In genomic region chr2:106968320-106968719, GRCm38 (mm10) we compare ENCODE assay signal across 19 mouse cellular contexts. TPM values are rescaled to one million over a fixed set of nuclear protein-coding genes. Genes with fewer than 3 reads are reported as not detected.
DNase-seq lines count a peak whose midpoint lies in the region; ATAC-seq lines count a peak whose summit lies in the region.
"Had no signal": no experiment of that assay in that cellular context is flagged by ENCODE, and none has a peak within 500 bp of the region (broad histone marks: within the 10 kb centered on the region; RNA-seq: fewer than 3 reads in every experiment).

No protein-coding gene starts in this region.

- no peak for ATAC-seq in midbrain, embryonic 11.5 days (ENCODE audit: low FRiP score)
- no peak for ATAC-seq in midbrain, embryonic 14.5 days (ENCODE audit: low FRiP score, low TSS enrichment)
- ATAC-seq: CD4-positive, CD25-positive, alpha-beta regulatory T cell, adult 4 months; inflammation-experienced regulatory T-cells, adult 6 months had no signal

- DNase-seq in adrenal gland, postnatal 25 days, result peak; percentile 12
- no peak for DNase-seq in adrenal gland, adult 2 months
- DNase-seq in heart, adult 11 months, result peak; percentile 73
- DNase-seq in heart, postnatal 14 days, result no peak
- DNase-seq in midbrain, embryonic 11.5 days (ENCODE audit: low spot score, missing footprints), result peak; percentile 31
- no peak for DNase-seq in midbrain, embryonic 14.5 days
- DNase-seq in cerebellum, postnatal 36 days, result peak; percentile 36 to 46
- no peak for DNase-seq in gastrocnemius, postnatal 4 days (ENCODE audit: low spot score in 2 of 2)
- DNase-seq: gastrocnemius, postnatal 14 days; kidney, adult 8-10 months; kidney, postnatal 4 days; liver, embryonic 13.5 days; thymus, postnatal 25 days had no signal

- H3K36me3 ChIP-seq in midbrain, embryonic 11.5 days (ENCODE audit: control insufficient read depth, insufficient read depth, low read length), result peaks cover 16% of the 10 kb centered on the region; the same call in 1 of the 2 replicates
- peaks cover 47% of the 10 kb centered on the region for H3K36me3 ChIP-seq in midbrain, embryonic 14.5 days (ENCODE audit: control insufficient read depth, insufficient read depth, low read length)

- no peaks in the 10 kb centered on the region for H3K9me3 ChIP-seq in midbrain, embryonic 11.5 days (ENCODE audit: control insufficient read depth, low read length)
- H3K9me3 ChIP-seq in midbrain, embryonic 14.5 days (ENCODE audit: control insufficient read depth, low read length), result no peaks in the 10 kb centered on the region
- H3K9me3 ChIP-seq: G1E; liver, embryonic 13.5 days; lung, embryonic 15.5 days; midbrain, embryonic 12.5 days had no signal

- no peak overlapping the region for H3K9ac ChIP-seq in midbrain, embryonic 11.5 days (ENCODE audit: low read length)
- no peak overlapping the region for H3K9ac ChIP-seq in midbrain, embryonic 14.5 days (replicated peaks; ENCODE audit: low read length)
- H3K9ac ChIP-seq: liver, embryonic 13.5 days; lung, embryonic 15.5 days; midbrain, embryonic 12.5 days had no signal

- H3K27me3 ChIP-seq in midbrain, embryonic 11.5 days (ENCODE audit: control insufficient read depth, insufficient read depth, low read length), result no peaks in the 10 kb centered on the region
- no peaks in the 10 kb centered on the region for H3K27me3 ChIP-seq in midbrain, embryonic 14.5 days (ENCODE audit: control insufficient read depth, insufficient read depth, low read length)
- H3K27me3 ChIP-seq: liver, embryonic 13.5 days; lung, embryonic 15.5 days; midbrain, embryonic 12.5 days had no signal

- no peak overlapping the region for H3K4me2 ChIP-seq in midbrain, embryonic 11.5 days
- H3K4me2 ChIP-seq in midbrain, embryonic 14.5 days (ENCODE audit: low read length), result no peak overlapping the region
- H3K4me2 ChIP-seq: liver, embryonic 13.5 days; lung, embryonic 15.5 days; midbrain, embryonic 12.5 days had no signal

- 93% methylated on average over 6 of the region's 6 CpGs for WGBS in midbrain, embryonic 11.5 days
- WGBS in midbrain, embryonic 14.5 days, result 84% methylated on average over 6 of the region's 6 CpGs

- H3K27ac ChIP-seq in midbrain, embryonic 11.5 days (ENCODE audit: low read depth, low read length), result no peak overlapping the region
- no peak overlapping the region for H3K27ac ChIP-seq in midbrain, embryonic 14.5 days (replicated peaks; ENCODE audit: low read depth, low read length)
- H3K27ac ChIP-seq: liver, embryonic 13.5 days; lung, embryonic 15.5 days; macrophage; midbrain, embryonic 12.5 days had no signal

- no peak overlapping the region for H3K4me3 ChIP-seq in midbrain, embryonic 11.5 days (ENCODE audit: low read depth, low read length)
- no peak overlapping the region for H3K4me3 ChIP-seq in midbrain, embryonic 14.5 days (replicated peaks; ENCODE audit: low read depth, low read length)
- H3K4me3 ChIP-seq: liver, embryonic 13.5 days; lung, embryonic 15.5 days; midbrain, embryonic 12.5 days had no signal

- intact Hi-C loops in heart, postnatal 14 days (cut with DNase I), result no loop called here

- H3K4me1 ChIP-seq in midbrain, embryonic 11.5 days (ENCODE audit: control insufficient read depth, insufficient read depth, low read length), result peaks cover 3% of the 10 kb centered on the region
- H3K4me1 ChIP-seq in midbrain, embryonic 14.5 days (ENCODE audit: control insufficient read depth, insufficient read depth, low read length), result peaks cover 10% of the 10 kb centered on the region

RNA-seq across cellular contexts. Expression of gene Arl14ep, which starts 5.9 kb away (rescaled TPM):
- total RNA-seq in adrenal gland, postnatal 25 days (2021), result 39.8 and 45.5 TPM in 2 replicates
- 10 to 100 TPM; 28.9 to 34.3 TPM for total RNA-seq in adrenal gland, adult 2 months (2021)
- polyA plus RNA-seq in adrenal gland, adult 2 months (2012; rRNA removed), result 1.9 and 2.1 TPM in 2 replicates
- 10 to 100 TPM; 12.5 to 12.7 TPM for total RNA-seq in heart, postnatal 14 days (2021)
- 57.5 and 63.0 TPM in 2 replicates for polyA plus RNA-seq in midbrain, embryonic 11.5 days (2014; fragmentation: Nextera tagmentation; extraction: Ambion mirVana)
- 34.8 and 44.6 TPM in 2 replicates for polyA plus RNA-seq in midbrain, embryonic 14.5 days (2014; fragmentation: Nextera tagmentation; extraction: Ambion mirVana)
- 10 to 100 TPM; 16.5 to 20.6 TPM for total RNA-seq in gastrocnemius, postnatal 4 days (2021)

Comparison
In these comparisons a context has a peak if more than half of its experiments do, and no peak if none do; other contexts are left out.
1. DNase-seq: peak in adrenal gland, postnatal 25 days (single experiment), heart, adult 11 months (single experiment), midbrain, embryonic 11.5 days (single experiment) and cerebellum, postnatal 36 days (2 of 2); none in adrenal gland, adult 2 months (single experiment), heart, postnatal 14 days (0 of 2), midbrain, embryonic 14.5 days (single experiment) and gastrocnemius, postnatal 4 days (0 of 2).